Mouse (Mus musculus) myocyte (in vitro differentiated cells): ENCODE measurements at regions not wholly inside any gene's neighbourhood (a gene's known extent, or its start where the extent isn't known, plus 50 kb on each side); places are given as distances from the start of the nearest gene placed in this dataset.

ENCODE experiments used
- E2F4 ChIP-seq: IDR thresholded peaks from one replicate; pipeline ENCODE4 v1.6.1; 2011; ENCODE audit warnings: mild to moderate bottlenecking, control low read depth, moderate library complexity; ENCODE audit not compliant: insufficient read depth
- MAX ChIP-seq: IDR thresholded peaks from one replicate; pipeline ENCODE4 v1.6.1; 2011; ENCODE audit warnings: low read depth, mild to moderate bottlenecking, control low read depth
- MYOG ChIP-seq, 3 experiments: IDR thresholded peaks; one replicate each; pipeline ENCODE4 v1.6.1; 2011; ENCODE audit warnings: control low read depth in 2 of 3, low read depth in 2 of 3, mild to moderate bottlenecking in 2 of 3; ENCODE audit not compliant: insufficient read length in 2 of 3, control insufficient read depth in 1 of 3, insufficient read depth in 1 of 3
- POLR2A ChIP-seq: IDR thresholded peaks from one replicate; pipeline ENCODE4 v1.6.1; 2011; ENCODE audit warnings: low read depth, mild to moderate bottlenecking, control low read depth, moderate library complexity; ENCODE audit not compliant: insufficient read length
- REST ChIP-seq: IDR thresholded peaks from one replicate; pipeline ENCODE4 v1.6.1; 2011; ENCODE audit warnings: mild to moderate bottlenecking, control low read depth, moderate library complexity; ENCODE audit not compliant: insufficient read depth, insufficient read length
- TCF12 ChIP-seq: IDR thresholded peaks from one replicate; pipeline ENCODE4 v1.6.1; 2011; ENCODE audit warnings: mild to moderate bottlenecking, control low read depth; ENCODE audit not compliant: poor library complexity, insufficient read depth, severe bottlenecking
- TCF3 ChIP-seq: IDR thresholded peaks from one replicate; pipeline ENCODE4 v1.6.1; 2011; ENCODE audit warnings: low read depth, control low read depth; ENCODE audit not compliant: insufficient read length
- USF1 ChIP-seq: IDR thresholded peaks from one replicate; pipeline ENCODE4 v1.6.1; 2011; ENCODE audit warnings: low read depth, mild to moderate bottlenecking, control low read depth, moderate library complexity

DNA sequence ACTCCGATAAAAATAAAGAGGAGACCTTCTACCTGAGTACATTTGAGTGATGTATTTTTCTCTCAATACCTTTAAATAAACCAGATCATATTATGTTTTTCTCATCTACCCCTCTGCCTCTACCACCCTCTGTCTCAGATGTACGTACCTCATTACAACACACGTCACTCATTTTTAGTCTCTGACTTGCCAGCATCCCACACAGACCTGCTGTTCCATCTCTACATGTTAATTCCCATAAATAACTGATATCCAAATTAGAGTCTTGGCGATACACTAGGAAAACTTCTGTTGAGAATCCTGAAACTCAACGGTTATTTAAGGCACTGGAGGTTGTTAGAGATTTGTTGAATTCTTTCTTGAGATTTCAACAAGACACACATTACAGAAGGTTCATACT, 509.9 kb upstream of the Gcfc2 start:
- TF ChIP-seq E2F4 (no peak), MAX (no peak), POLR2A (no peak), USF1 (no peak), TCF3 (no peak), REST (no peak), MYOG (IDR thresholded peaks at IDR 0.05; ENCODE audit: control insufficient read depth in 1 of 3, insufficient read depth in 1 of 3, insufficient read length in 2 of 3, low read depth in 2 of 3) (no peak), TCF12 (no peak)
